Mouse (Mus musculus) 3T3-L1 (cell line): ENCODE measurements around the gene Megf8.
"Not testable (repeated sequence)": the region's sequence is repeated elsewhere in the genome, so short reads cannot be mapped to it uniquely, and the experiment has no call there.

Source experiments
- DNase-seq: peaks from one replicate; pipeline ENCODE4 v3.0.0-alpha.2; 2015; ENCODE audit warnings: low read depth, low spot score

Gene Megf8

DNA sequence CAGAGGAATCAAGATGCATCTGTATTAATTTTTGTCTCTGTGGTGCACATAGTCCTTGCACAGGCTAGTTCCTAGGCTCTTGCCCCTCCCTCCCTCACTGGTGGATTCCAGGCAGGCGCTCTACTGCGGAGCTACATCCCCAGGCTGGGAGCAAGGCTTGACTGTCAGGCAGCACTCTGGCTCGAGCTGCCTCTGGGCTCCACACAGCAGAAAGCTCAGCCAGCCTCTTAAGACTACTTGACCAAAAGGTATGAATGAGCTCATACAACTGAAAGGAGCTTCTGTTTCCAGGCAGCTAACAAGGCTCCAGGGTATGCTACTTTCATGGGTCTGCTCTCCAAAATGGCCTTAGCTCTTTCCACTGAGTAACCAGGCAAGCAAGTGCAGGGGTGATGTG, 64.3 kb downstream of the Megf8 start:
- DNase-seq: no peak

DNA sequence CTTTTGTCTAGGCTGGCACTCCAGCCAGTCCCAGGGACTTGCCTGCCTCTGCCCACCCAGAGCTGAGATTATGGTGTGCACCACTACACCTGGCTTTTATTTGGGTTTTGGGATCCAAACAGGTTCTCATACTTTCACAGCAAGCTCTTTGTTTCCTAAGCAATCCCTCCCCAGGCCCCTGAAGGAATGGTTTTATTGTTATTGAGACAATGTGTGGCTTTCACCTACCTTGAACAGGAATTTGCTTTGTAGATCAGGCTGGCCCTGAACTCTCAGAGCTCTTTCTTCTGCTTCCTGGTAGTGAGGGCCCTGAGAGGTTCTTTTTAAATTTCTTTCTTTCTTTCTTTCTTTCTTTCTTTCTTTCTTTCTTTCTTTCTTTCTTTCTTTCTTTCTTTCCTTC, 65.6 kb downstream of the Megf8 start:
- DNase-seq: no peak

DNA sequence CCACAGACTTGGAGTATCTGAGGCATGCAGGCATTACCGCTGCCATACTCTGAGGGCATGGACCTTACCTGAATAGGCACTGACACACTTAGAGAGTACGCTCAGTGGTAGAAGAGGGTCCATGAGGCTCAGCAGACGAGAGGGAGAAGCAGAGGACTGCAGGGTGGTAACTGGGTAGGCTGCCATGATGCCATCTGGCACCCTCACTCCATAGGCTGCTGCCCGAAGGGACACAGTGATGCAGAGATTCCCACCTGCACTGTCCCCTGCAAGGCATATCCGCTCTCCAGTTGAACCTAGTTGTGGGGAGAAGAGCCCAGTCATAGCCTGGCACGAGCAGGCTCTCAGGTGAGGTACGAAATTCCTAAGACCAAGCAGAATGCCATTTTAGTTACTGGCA, 66.4 kb downstream of the Megf8 start:
- no peak for DNase-seq

DNA sequence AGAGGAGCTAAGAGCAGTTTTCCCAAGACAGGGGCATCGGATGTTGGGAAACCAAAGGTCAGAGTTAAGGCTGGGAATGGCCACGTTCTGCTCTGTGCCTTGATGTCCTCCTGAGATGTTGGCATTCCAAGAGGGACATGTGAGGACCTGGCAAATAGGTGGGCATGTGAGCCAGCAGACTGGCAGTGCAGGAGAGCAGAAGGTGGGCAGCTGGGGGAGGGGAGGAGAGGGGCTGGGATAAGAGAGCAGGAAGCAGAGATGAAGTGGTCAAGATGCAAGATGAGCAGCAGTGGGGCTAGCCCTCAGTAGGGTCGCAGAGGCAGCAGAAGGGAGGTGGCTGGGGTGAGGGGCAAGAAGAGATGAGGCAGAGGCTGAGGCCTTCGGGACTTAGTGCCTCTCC, 66.9 kb downstream of the Megf8 start:
- DNase-seq: no peak

DNA sequence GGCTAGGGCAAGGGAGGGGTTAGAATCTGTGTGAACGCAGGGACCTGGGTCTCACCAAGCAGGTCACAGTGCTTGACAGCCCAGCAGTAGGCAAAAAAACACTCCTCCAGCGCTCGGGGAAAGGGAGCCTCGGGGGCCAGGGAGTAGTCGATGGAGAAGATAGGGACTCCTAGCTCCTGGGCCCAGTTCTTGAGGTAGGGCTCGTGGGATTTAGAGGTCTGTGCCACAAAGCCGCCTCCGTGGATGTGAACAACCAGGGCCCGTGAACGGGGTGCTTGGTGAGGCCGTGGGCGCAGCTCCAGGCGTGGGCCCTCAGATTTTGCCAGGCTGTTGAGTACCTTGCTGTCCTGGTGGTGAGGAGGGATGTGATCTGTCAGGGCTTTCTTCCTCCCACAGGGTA, 67.4 kb downstream of the Megf8 start:
- no peak for DNase-seq

DNA sequence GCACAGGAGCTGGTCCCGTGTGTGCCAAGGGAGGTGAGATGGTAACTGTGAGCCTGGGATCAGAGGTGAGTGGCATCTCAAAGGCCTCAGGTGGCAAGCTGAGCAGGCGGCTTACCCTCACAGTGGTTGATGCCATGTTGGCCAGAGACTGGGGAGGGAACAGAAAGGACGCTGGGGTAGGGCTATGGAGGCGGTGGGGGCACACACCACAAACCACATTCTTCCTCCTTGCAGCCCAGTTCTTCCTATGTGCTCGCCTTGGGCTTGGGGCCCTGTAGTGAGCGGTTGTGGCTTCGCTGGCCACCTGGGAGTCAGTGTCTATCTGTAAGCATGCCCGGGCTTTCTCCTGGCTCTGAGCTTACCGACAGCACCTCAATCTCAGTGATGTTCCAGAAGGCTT, 67.9 kb downstream of the Megf8 start:
- DNase-seq: no peak

DNA sequence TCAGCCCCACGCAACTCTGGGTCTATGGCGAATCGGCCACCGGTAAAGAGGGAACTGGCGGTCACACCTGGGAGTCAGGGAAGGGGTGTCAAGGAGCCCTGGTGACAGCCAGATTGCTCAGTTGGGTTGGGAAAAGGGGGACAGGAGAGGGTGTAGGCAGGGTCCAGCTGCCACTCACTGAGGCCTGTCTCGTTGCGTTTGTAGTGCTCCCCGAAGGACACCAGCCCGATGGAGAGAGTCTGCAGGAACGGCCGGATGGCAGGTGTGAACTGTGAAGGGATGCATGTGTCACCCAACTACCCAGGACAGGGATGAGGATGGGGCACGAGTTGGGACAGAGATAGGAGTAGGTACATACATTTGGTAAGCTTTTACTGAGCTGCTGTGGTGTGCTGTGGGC, 68.3 kb downstream of the Megf8 start:
- DNase-seq: no peak

DNA sequence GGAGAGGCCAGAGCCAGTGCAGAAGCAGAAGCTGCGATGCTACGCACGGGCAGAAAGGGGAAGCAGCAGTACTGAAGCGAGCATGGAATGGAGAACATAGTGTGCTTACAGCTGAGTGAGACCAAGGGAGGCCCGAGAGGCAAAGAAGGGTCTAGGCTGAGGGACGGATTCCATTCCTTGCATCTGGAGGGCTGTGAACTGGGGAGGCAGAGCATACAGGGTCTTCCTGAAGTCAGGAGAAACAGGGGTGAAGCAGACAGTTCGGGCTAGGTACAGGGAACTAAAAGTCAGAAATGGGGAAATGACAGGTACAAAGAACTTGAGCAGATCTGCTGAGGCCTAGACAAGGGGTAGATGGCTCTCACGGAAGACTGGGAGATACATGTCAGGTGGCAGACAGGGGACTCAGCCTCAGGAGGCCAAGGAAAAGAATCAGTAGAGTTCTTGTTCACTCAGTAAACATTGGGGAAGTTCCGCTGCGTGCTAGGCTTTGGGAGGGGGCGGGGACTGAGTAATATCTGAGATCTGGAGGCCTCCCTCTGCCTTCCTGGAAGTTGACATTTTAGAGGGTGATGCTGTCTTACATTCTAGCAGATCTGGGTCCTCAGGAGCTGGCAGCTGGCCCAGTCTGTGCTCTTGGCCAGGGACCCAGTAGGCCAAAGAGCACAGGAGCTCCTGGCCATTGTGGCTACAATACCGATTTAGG, 69.0 kb downstream of the Megf8 start:
- peak; percentile 88 for DNase-seq

DNA sequence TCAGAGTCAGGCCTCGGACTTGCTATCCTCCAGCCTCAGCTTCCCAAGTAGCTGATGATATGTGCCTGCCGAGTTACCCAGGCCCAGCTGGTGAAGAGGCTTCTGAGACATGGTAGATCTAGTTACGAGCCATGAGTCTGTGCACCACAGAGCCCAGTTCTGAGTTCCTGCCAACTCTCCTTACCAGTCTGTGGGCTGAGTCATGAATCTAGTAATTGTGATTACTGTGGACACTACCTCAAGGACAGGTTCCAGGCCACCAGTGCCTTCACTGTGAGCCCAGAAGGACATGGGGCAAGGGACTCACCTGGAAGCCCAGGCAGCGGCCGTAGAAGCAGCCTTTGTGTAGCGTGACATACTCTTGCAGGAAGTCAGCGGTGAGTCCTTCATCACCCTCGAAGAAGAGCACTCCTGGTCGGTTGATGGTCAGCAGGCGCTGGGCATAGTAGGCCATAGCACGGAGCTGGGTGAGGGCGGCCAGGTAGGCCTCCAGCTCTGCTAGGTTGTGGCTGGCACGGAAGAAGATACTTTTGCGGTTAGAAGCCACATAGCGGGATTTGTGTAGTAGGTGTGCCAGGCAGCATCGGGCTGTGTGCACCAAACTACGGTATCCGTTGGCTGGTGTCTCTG, 71.0 kb downstream of the Megf8 start:
- peak; percentile 76 for DNase-seq

DNA sequence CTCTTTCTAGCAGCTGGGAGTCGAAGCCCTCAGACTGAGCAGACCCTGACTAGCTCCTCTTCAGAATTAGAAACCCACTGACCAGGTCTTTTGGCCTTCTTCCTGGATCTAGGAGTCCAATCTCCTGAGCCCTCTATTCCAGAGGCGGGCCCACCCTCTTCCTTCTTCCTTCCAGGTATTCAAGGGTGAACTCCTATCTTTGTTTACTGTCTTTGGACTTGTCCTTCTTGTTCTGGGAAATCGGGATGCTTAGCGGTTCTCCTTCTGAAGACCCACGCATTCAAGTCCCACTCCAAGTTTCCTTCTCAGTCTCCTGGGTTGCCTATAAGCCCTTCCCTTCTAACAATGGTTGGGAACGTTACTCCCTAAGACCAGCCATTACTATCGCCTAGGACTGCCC, 72.0 kb downstream of the Megf8 start:
- no peak for DNase-seq

DNA sequence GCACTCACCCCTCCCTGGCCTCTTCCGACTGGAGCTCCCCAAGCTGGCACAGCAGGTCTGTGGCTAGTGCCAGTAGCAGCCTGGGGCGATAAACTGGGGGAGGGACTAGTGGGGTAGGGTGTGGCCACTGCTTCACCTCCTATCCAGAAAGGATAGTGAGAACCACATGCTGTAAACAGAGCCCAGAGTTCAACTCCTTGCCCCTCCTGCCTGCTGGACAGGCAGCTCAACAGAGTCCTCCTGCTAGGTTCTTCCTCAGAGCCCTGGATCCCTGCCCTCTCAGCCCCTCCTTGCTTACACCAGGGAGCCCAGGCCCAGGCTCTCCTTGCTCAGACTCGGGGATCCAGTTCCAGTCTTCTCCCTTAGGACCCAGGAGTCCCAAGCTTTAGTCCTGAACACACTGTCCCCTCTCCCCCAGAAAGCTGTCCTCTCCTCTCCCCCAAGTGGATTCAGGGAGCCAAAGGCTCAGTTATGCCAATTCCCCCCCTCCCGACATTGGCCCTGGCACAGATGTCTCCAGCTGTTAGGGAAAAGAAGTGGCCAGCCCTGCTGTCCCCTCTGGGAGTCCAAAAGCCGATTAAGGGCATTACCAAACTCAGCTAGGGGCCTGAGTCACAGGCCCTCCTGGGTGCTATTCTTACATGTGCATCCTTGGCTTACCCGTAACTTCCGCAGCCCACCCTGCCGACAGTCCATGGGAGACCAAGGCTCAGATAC, 73.2 kb downstream of the Megf8 start:
- DNase-seq: peak; percentile 90

DNA sequence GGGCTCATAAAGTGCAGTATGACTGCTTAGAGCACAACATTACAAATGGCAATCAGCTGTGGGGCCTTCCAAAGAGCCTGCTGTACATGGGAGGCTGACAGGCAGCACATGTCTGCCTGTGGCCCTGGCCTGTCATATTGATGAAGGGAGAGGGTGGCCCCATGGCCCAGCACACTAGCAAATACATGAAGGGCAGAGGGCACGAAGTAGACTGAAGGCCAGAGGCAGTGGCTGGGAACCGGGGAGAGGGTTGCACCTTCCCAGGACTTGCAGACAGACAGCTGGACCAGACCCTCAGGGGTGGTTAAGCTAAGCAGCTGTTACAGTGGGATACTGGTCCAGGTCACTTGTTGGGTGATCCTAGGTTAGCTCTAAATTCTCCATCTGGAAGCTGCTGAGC, 74.0 kb downstream of the Megf8 start:
- DNase-seq: no peak

DNA sequence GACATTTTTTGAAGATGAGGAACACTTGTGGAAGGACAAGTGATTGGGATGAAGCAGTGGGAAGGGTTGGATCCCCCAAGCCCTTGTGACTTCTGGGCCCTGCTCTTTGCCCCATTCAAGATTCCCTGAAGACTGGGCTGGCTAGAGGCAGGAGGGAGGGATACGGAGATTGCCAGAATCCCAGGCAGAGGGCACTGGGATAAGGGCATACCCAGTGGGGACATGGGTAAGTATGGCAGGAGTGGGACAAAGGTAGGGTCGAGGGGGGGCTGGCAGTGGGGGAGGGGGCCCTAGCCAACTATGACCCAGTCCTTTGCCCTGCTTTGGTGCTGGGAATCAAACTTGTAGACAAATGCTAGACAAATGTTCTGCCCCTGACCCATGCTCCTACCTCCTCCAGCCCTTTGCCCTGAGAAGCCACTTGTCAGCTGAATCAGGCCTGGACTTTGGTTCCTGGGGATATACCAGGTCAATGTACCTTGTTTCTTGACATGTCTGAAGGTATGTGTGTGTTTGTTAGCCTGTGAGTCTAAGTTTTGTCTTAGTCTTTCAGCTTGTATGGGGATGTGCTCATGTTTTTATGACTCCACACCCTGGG, 75.0 kb downstream of the Megf8 start:
- no peak for DNase-seq

DNA sequence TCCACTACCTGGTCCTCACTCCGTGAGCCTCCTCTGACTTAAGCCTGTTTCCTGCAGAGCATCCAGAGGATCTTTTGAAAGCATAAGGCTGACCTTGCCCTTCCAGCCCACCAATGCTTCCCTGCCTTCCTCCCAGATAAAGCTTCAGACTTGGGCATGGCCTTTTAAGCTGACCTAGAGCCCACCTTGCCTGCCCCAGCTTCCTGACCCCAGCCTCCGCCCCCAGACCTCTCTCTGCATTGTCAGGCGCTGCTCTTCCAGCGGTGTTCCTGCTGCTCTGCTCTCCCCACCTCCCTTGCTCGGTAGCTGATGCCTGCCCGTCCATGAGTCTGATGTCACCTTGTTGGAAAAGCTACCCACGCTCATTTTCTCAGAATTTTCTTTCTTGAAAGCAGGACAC, 75.9 kb downstream of the Megf8 start:
- no peak for DNase-seq

DNA sequence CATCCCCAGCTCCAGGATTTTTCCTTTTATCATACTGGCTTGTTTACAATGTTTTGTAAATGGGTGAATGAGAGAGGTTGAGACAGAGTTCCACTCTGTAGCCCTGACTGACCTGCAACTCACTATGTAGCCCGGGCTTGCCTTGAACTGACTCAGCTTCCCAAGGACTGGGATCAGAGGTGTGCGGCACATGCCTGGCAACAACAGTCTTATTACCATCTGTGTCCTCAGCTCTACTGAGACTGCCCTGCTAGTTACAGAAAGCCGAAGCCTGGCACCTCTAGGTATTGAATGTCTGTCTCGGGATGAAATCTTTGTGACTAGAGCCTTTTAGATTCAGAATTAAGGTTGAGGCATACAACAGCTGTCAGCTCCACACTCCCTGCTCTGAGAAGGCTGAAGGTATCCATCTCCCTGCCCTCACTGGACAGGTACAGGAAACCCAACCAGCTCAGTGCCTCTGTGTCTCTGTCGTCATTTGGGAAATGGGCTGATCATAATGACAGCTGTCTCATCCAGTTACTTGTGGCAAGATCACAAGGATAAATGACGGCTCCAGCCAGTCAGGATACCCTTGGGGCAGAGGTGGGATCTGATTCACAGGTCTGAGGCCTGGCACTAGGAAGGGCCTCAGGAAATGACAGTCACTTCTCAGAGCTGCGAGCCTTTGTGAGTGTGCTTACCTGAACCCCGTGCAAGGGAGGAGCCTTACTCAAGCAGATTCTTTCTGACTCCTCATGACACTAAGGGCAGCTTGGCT, 76.7 kb downstream of the Megf8 start:
- no peak for DNase-seq

DNA sequence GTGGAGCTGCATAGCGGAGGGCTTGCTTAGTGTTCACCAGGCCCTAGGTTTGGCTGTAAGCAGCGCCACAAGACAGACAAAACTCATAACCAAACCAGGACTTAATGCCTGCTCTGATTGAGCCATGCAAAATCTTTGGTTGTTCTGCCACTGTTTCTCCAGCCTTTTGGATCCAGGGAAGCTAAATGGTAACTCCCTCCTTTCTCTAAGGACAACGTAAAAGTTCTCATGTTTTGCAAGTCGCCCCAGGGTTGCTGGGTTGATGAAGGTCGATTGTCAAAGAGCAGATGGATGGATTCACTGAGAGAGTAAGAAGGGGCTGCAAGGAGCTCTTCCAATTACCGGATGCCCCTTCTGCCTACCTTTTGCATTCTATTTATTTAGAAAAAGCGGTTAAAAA, 77.8 kb downstream of the Megf8 start:
- no peak for DNase-seq

DNA sequence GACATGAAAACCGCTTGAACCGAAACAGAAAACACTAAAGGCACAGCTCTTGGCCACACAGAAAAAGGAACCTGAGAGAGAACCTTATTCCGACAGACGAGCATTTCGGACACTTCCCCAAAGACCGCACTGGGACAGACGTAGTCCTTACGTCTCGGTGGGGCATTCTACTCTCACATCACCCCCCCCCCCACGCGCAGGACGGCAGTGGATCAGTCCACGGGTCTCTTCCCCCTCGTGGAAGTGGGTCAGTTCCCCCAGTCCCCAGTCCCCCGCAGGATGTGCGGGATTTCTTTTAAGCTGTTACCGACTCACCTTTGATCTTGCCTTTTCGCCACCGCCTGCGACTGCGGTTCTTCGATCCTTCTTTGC, 78.2 kb downstream of the Megf8 start:
- no peak for DNase-seq

DNA sequence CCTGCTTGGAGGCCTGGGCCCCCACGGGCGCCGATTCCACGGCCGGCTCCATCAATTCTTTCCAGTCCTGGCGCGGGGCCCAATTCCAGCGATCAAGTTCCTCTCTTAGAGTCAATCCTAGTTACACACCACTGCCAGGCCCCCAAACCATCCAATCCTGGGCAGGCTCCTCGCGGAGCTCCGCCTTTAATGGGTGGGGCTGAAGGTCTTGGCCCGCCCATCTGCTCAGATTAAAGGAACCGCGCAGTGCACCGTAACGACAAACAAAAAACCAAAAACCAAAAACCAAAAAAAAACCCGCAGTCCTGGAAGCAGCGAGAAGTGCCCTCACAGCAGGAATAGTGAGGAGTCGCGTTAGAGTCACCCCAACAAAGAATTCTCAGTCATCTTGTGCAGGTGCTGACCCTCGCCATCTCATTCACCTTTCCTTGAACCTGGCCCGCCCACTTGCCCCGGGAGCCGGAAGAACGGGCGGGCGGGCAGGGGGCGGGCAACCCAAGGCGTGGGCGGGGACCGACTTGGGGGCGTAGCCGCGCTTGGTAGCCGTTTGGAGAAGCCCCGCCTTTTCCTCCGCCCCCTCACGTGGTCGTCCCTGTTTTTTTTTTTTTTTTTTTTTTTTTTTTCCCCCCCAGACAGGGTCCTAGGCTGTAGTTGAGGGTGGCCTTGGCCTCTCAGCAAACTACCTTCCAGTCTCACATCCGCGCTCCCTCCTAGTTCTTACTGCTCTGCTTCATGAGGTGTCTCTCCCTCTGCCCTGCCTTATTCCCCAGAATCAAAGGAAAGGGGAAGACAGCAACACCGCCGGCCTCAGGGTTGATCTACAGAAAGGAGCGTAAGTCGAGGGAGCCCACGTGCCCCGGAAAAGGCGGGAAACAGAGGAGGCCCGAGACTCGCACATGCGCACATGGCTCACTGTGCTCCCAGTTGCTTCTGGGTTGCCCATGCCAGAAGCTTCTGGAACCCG, 78.9 kb downstream of the Megf8 start:
- DNase-seq: peak; percentile 85

DNA sequence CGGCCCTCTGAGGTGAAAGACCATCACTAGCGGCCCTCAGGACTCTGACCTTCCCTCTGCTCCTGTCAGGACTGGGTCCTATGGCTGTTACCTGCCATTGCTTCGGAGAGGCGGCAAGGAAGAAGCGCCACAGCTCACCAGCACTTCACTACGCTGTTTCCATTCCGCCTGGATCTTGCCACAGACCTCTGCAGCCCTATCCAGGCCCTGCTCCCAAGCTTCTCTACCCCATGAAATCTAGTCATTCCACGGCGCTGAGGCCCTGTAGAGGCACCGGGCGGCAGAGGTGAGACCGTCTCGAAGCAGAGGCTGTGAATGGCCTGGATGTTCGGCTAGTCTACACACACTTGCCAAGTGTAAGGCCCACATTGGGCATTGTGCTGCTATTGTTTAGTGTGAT, 79.7 kb downstream of the Megf8 start:
- DNase-seq: no peak

DNA sequence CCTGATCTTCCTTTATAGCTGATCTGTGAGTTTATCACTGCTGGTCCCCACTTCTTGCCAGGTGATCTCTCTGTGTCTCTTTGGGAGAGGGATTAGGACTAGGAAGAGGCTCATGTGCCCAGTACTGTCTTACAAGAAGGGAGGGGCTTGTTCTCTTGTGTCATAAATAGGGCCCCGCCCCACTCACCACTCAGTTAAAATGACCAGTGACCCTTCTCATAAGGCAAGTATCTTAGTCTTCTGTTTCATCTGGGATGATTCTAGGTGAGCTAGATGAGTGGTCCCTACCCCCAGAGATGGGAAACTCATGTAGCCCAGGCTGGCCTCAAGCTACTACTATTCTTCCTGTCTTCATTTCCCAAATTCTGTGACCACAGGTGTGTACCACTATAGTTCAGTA, 81.6 kb downstream of the Megf8 start, which contains the start of gene Lipe:
TSS of gene Lipe (minus strand) at position 101 of the 400 bp plus-strand sequence.
- no peak for DNase-seq

DNA sequence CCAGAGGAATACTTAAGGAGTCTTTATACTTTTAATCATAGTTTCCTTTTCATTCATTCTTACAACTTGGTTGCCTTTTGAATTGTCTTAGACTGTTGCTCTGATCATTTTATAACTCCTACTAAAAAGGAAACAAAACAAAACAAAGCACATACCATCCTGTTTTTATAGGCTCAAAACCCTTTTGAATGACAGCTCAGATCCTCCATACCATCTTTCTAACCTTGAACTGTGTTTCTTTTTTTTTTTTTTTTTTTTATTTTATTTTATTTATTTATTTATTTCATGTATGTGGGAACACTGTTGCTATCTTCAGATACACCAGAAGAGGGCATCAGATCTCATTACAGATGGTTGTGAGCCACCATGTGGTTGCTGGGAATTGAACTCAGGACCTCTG, 82.1 kb downstream of the Megf8 start:
- DNase-seq: not testable (repeated sequence)
